In genomic region chr2:174445018-174445417, GRCm38 (mm10) we compare ENCODE assay signal across 1 mouse cellular context.
A peak's percentile ranks its signal among the peaks of the same experiment; 100 is the strongest.
TF ChIP-seq lines count a peak whose summit lies in the region.

No protein-coding gene starts in this region.

TF ChIP-seq in CH12.LX, 34 proteins besides CTCF, POLR2A, EP300 and RAD21 (continued from another document):
- no peak for TF ChIP-seq POLR2AphosphoS2 (IDR thresholded peaks at IDR 0.05; ENCODE audit: low read depth, low read length)
- TF ChIP-seq NRF1 (IDR thresholded peaks at IDR 0.05; ENCODE audit: low read depth, low read length) = no peak
- TF ChIP-seq JUN (IDR thresholded peaks at IDR 0.05; ENCODE audit: insufficient read depth, low read depth, low read length) = no peak
- peak; percentile 65 for TF ChIP-seq BHLHE40 (IDR thresholded peaks at IDR 0.05; ENCODE audit: low read depth, low read length)
- 0 out of 2 replicates have a peak, but pooled peaks have one; percentile 40 for TF ChIP-seq JUND (conservative IDR thresholded peaks at IDR 0.05; ENCODE audit: low read depth, low read length)
- peak; percentile 49; the same call in 1 of the 2 replicates for TF ChIP-seq ETS1 (conservative IDR thresholded peaks at IDR 0.05; ENCODE audit: low read depth, low read length)
- TF ChIP-seq TBP (conservative IDR thresholded peaks at IDR 0.05; ENCODE audit: low read depth, low read length) = no peak
- no peak for TF ChIP-seq HCFC1 (IDR thresholded peaks at IDR 0.05; ENCODE audit: low read depth, low read length)
- peak; percentile 46; the same call in 1 of the 2 replicates for TF ChIP-seq MAFK (IDR thresholded peaks at IDR 0.05; ENCODE audit: insufficient replicate concordance, low read length)
- peak; percentile 6; the same call in 1 of the 2 replicates for TF ChIP-seq MXI1 (IDR thresholded peaks at IDR 0.05; ENCODE audit: low read depth, low read length)
- TF ChIP-seq PAX5 (IDR thresholded peaks at IDR 0.05; ENCODE audit: low read length) = no peak
- TF ChIP-seq MYC (IDR thresholded peaks at IDR 0.05; ENCODE audit: low read depth, low read length) = no peak
- no peak for TF ChIP-seq ELF1 (IDR thresholded peaks at IDR 0.05; ENCODE audit: low read depth, low read length)
- TF ChIP-seq IRF4 (IDR thresholded peaks at IDR 0.05; ENCODE audit: low read depth, low read length) = peak; percentile 67; the same call in 1 of the 2 replicates
- no peak for TF ChIP-seq CHD1 (IDR thresholded peaks at IDR 0.05; ENCODE audit: low read depth, low read length)
